Mouse (Mus musculus): Measurements from ENCODE around the gene Adnp. TPM values are rescaled to one million over a fixed set of nuclear protein-coding genes. Genes with fewer than 3 reads are reported as not detected.
A peak's percentile ranks its signal among the peaks of the same experiment; 100 is the strongest.

The Adnp gene
- polyA plus RNA-seq (2016; fragmentation: Nextera tagmentation; extraction: Ambion mirVana), result 6.1 and 26.0 TPM in 2 replicates

GRCm38 (mm10) chr2:168206725-168207644 lies at the start of gene Adnp:
Gene Adnp, minus strand, starts transcription at chr2:168207112.
- peak; percentile 87 for ATAC-seq (ENCODE audit: insufficient number of reproducible peaks, insufficient read depth, low FRiP score, low TSS enrichment, low read depth)
- Histone ChIP-seq H3K4me1 (replicated peaks) (peaks cover 11% of the 10 kb centered on the region), H3K27ac (peak within 1 kb of the TSS; percentile 99), H3K9me3 (0 out of 2 replicates have a peak, but pooled peaks cover 4% of the 10 kb centered on the region), H3K4me3 (replicated peaks) (peak within 1 kb of the TSS; percentile 99), H3K9ac (replicated peaks) (peak within 1 kb of the TSS; percentile 100), H3K36me3 (peaks cover 61% of the 10 kb centered on the region), H3K4me2 (peak within 1 kb of the TSS; percentile 68), H3K27me3 (no peaks in the 10 kb centered on the region)
- WGBS, result 0% methylated on average over 45 of the region's 89 CpGs

DNA sequence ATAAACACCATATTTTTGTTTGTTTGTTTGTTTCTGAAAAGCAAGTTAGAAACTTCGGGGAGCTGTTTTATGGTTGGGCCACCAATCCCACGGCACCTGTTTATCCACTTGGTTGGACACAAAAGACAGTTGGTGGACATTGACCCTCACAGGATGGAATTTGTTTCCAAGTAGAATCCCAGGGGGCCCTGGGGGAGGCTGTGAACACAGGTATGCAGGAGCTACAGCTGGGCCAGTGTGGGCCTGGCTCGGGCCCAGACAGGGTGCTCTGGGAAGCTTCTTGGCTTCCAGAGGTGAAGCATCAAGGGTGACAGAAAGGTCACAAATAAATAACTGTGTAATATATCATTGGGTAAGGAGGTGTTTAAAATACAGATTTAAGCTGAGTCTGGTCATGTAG lies 49.6 kb upstream of the Adnp start:
- Histone ChIP-seq H3K27me3 (peaks cover 3% of the 10 kb centered on the region), H3K4me1 (replicated peaks) (peaks cover 11% of the 10 kb centered on the region; the same call in 1 of the 2 replicates), H3K9me3 (no peaks in the 10 kb centered on the region), H3K4me2 (no peak overlapping the region), H3K9ac (replicated peaks) (no peak overlapping the region), H3K4me3 (replicated peaks) (no peak overlapping the region), H3K27ac (no peak overlapping the region), H3K36me3 (no peaks in the 10 kb centered on the region)
- 79% methylated on average over 3 of the region's 3 CpGs for WGBS
- no peak for ATAC-seq (ENCODE audit: insufficient number of reproducible peaks, insufficient read depth, low FRiP score, low TSS enrichment, low read depth)

DNA sequence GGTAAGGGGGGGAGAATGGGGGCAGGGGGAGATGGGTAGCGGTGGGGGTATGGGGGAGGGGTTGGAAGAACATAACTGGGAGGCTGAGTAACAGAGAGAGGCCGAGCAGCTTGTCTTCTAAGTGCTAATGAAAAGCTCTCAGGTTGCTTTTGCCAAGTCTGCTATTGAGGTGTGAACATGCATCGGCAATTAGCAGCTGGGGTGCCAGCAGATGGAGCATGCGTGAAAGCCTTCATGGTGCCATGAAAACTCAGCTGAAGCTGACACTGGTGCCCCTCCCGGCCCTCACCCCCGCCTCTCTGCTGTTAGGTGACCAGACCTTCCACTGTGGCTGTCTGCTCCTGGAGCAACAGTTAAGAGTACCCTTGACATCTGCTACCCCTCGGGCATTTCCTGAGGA lies 46.9 kb upstream of the Adnp start:
- peaks cover 11% of the 10 kb centered on the region; the same call in 1 of the 2 replicates for H3K4me1 ChIP-seq (replicated peaks)
- no peaks in the 10 kb centered on the region for H3K36me3 ChIP-seq
- ATAC-seq (ENCODE audit: insufficient number of reproducible peaks, insufficient read depth, low FRiP score, low TSS enrichment, low read depth), result no peak
- peaks cover 3% of the 10 kb centered on the region; the same call in 1 of the 2 replicates for H3K27me3 ChIP-seq
- no peak overlapping the region for H3K27ac ChIP-seq
- no peak overlapping the region for H3K4me2 ChIP-seq
- H3K4me3 ChIP-seq (replicated peaks), result no peak overlapping the region
- no peaks in the 10 kb centered on the region for H3K9me3 ChIP-seq
- no peak overlapping the region for H3K9ac ChIP-seq (replicated peaks)
- 23% methylated on average over 7 of the region's 7 CpGs for WGBS

- Histone ChIP-seq H3K27ac (no peak overlapping the region), H3K4me1 (replicated peaks) (peaks cover 11% of the 10 kb centered on the region; the same call in 1 of the 2 replicates), H3K9ac (replicated peaks) (no peak overlapping the region), H3K36me3 (no peaks in the 10 kb centered on the region), H3K9me3 (no peaks in the 10 kb centered on the region), H3K4me3 (replicated peaks) (peak overlapping the region; percentile 23), H3K4me2 (peak overlapping the region; percentile 46), H3K27me3 (peaks cover 3% of the 10 kb centered on the region; the same call in 1 of the 2 replicates)
- ATAC-seq (ENCODE audit: insufficient number of reproducible peaks, insufficient read depth, low FRiP score, low TSS enrichment, low read depth), result no peak
- WGBS, result 12% methylated on average over 16 of the region's 16 CpGs
Measured at GRCm38 (mm10) chr2:168252639-168253292, 45.9 kb upstream of the Adnp start.

DNA sequence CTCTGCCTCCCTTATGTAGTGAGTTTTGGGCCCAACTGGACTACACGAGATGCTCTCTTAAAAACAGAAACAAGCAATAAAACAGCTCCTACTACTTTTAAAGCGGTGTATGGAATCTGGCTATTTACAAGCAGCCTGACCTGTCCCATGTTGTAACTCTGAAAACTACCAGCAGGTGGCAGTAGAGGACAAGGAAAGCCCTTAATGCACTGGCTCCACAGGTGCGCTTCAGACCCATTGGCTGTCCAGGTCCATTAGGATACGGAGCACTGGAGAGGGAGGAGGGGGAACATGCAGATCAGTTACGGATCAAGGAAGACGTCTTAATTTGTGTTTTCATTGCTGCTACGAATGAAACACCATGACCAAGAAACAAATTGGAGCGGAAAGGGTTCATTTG lies 43.4 kb upstream of the Adnp start:
- H3K9me3 ChIP-seq, result no peaks in the 10 kb centered on the region
- H3K4me3 ChIP-seq (replicated peaks), result no peak overlapping the region
- H3K4me1 ChIP-seq (replicated peaks), result peaks cover 11% of the 10 kb centered on the region; the same call in 1 of the 2 replicates
- no peak overlapping the region for H3K4me2 ChIP-seq
- ATAC-seq (ENCODE audit: insufficient number of reproducible peaks, insufficient read depth, low FRiP score, low TSS enrichment, low read depth), result 0 out of 2 replicates have a peak, but pooled peaks have one; percentile 21
- WGBS, result 15% methylated on average over 8 of the region's 8 CpGs
- no peaks in the 10 kb centered on the region for H3K36me3 ChIP-seq
- H3K9ac ChIP-seq (replicated peaks), result no peak overlapping the region
- no peak overlapping the region for H3K27ac ChIP-seq
- H3K27me3 ChIP-seq, result peaks cover 3% of the 10 kb centered on the region; the same call in 1 of the 2 replicates

DNA sequence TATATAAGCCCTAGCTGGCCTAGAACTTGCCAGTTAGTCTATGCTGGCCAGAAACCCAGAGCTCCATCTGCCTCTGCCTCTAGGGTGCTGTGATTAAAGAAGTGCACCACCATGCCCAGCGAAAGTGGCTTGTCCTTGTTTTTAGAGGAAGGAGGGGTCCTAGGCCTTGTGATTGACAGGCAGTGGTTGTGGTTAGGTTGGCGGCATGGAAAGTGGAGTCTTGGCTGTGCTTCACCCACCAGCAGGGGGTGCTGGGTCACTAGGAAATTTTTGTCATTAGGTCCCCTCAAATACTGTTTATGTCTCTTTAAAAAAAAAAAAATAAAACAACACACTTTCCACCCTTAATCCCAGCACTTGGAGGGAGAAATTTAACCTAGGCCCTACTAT lies 41.9 kb upstream of the Adnp start:
- Histone ChIP-seq H3K9me3 (no peaks in the 10 kb centered on the region), H3K4me1 (replicated peaks) (peaks cover 9% of the 10 kb centered on the region; the same call in 1 of the 2 replicates), H3K27me3 (peaks cover 3% of the 10 kb centered on the region; the same call in 1 of the 2 replicates), H3K4me2 (no peak overlapping the region), H3K9ac (replicated peaks) (no peak overlapping the region), H3K36me3 (no peaks in the 10 kb centered on the region), H3K27ac (no peak overlapping the region), H3K4me3 (replicated peaks) (no peak overlapping the region)
- WGBS, result 26% methylated on average over 2 of the region's 2 CpGs
- no peak for ATAC-seq (ENCODE audit: insufficient number of reproducible peaks, insufficient read depth, low FRiP score, low TSS enrichment, low read depth)

- no peak for ATAC-seq (ENCODE audit: insufficient number of reproducible peaks, insufficient read depth, low FRiP score, low TSS enrichment, low read depth)
- Histone ChIP-seq H3K4me3 (replicated peaks) (no peak overlapping the region), H3K9me3 (no peaks in the 10 kb centered on the region)
Measured at GRCm38 (mm10) chr2:168248167-168248855, 41.4 kb upstream of the Adnp start.

GRCm38 (mm10) chr2:168245571-168245970 lies 38.7 kb upstream of the Adnp start:
- Histone ChIP-seq H3K27ac (no peak overlapping the region), H3K9ac (replicated peaks) (no peak overlapping the region), H3K4me3 (replicated peaks) (no peak overlapping the region), H3K27me3 (0 out of 2 replicates have a peak, but pooled peaks cover 3% of the 10 kb centered on the region), H3K9me3 (no peaks in the 10 kb centered on the region), H3K4me2 (no peak overlapping the region), H3K36me3 (no peaks in the 10 kb centered on the region), H3K4me1 (replicated peaks) (no peaks in the 10 kb centered on the region)
- 29% methylated on average over 8 of the region's 8 CpGs for WGBS
- ATAC-seq (ENCODE audit: insufficient number of reproducible peaks, insufficient read depth, low FRiP score, low TSS enrichment, low read depth), result no peak

More at GRCm38 (mm10) chr2:168248167-168248855, 41.4 kb upstream of the Adnp start:
- Histone ChIP-seq H3K9ac (replicated peaks) (no peak overlapping the region), H3K36me3 (no peaks in the 10 kb centered on the region), H3K27ac (no peak overlapping the region), H3K27me3 (0 out of 2 replicates have a peak, but pooled peaks cover 3% of the 10 kb centered on the region), H3K4me1 (replicated peaks) (peaks cover 4% of the 10 kb centered on the region; the same call in 1 of the 2 replicates), H3K4me2 (no peak overlapping the region)
- 75% methylated on average over 8 of the region's 8 CpGs for WGBS

DNA sequence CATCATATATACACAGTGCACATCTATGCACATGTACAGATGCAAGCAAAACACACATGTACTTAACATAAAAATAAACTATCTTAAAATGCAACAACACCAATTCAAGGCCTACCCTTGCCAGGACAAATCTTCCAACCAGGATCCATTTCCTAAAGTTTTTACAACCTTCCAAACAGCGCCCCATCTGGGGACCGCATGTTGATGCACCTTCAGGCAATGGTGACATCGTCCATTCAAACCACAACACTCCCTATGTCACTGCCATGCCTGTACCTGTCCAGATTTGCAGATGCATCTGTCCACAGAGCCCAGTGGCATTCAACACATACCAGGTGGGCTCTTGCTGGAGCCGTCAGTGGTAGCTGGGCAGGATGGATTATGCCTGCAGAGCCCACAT lies 36.4 kb upstream of the Adnp start:
- 65% methylated on average over 4 of the region's 4 CpGs for WGBS
- ATAC-seq (ENCODE audit: insufficient number of reproducible peaks, insufficient read depth, low FRiP score, low TSS enrichment, low read depth), result no peak
- Histone ChIP-seq H3K36me3 (no peaks in the 10 kb centered on the region), H3K9me3 (peaks cover 7% of the 10 kb centered on the region), H3K9ac (replicated peaks) (no peak overlapping the region), H3K27ac (no peak overlapping the region), H3K4me3 (replicated peaks) (no peak overlapping the region), H3K4me2 (no peak overlapping the region), H3K27me3 (0 out of 2 replicates have a peak, but pooled peaks cover 3% of the 10 kb centered on the region), H3K4me1 (replicated peaks) (no peaks in the 10 kb centered on the region)

DNA sequence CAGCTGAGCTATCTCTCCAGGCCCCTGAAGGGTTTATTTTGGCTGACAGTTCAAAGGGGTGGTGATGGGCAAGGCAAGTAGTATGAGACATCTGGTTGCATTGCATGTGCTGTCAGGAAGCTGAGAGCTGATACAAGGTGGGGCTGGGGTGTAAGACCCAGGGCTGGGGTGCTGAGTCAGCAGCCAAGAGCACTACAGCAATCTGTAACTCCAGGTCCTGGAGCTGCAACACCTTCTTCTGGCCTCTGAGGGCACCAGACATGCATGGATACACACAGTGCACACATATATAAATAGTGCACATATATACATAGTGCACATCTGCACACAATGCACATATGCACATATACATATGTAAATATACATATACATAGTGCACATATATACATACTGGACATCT lies 35.9 kb upstream of the Adnp start:
- H3K27ac ChIP-seq, result no peak overlapping the region
- ATAC-seq (ENCODE audit: insufficient number of reproducible peaks, insufficient read depth, low FRiP score, low TSS enrichment, low read depth), result no peak
- no peak overlapping the region for H3K9ac ChIP-seq (replicated peaks)
- H3K9me3 ChIP-seq, result peaks cover 7% of the 10 kb centered on the region
- no peak overlapping the region for H3K4me2 ChIP-seq
- no peak overlapping the region for H3K4me3 ChIP-seq (replicated peaks)
- H3K27me3 ChIP-seq, result 0 out of 2 replicates have a peak, but pooled peaks cover 3% of the 10 kb centered on the region
- H3K4me1 ChIP-seq (replicated peaks), result no peaks in the 10 kb centered on the region
- H3K36me3 ChIP-seq, result no peaks in the 10 kb centered on the region

Data from limb, embryonic 12.5 days (tissue).